Mouse (Mus musculus): ENCODE results near the gene Dnajc4. TPM values are rescaled to one million over a fixed set of nuclear protein-coding genes. Genes with fewer than 3 reads are reported as not detected.

Dnajc4 gene
- total RNA-seq (2017): 5.4 and 7.9 TPM in 2 replicates

DNA sequence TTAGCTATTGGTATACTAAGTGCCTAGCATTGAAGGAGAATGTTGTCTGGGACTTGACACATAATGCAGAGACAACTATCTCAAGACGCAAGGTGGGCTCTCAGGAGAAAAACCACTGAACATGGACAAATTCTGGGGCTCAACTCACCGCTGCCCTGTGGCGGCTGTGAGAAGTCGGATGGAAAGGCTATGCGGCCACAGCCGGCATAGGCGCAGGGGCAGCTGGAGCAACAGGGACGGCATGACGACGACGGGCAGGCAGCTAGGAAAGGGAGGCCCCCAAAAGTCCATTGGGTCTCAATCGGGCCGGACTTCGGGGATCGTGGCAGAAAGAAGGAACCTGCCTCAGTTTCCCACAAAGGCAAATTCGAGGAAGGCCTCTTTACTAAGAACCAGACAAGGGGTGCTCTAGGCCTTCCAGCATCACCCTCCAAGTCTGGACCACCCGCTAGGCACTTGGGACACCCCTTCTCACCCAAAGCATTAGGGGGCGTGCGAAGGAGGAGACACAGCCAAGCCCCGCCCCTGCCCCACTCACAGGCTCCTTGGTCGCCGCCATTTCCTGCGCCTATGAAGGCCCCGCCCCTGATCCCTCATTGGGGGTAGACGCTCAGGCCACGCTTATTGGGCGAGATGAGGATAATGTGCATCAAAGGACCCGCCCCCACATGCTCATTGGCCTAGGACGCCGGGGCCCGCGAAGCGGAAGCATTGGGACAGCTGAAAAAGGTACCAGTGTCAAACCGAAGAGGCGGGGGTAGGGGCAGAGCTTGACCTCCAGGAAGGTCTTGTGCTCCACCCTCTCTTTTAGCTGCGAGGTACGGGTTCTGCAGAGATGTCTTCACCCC, at the start of gene Dnajc4:
Gene Dnajc4 (minus strand): TSS at position 562 of the 848 bp plus-strand sequence.
- ATAC-seq (replicated peaks; ENCODE audit: low read depth, poor library complexity, severe bottlenecking): peak; percentile 91

GRCm38 (mm10) chr19:7041171-7041570, 48.8 kb upstream of the Dnajc4 start:
- no peak for ATAC-seq (replicated peaks; ENCODE audit: low read depth, poor library complexity, severe bottlenecking)

GRCm38 (mm10) chr19:7040637-7041130, 48.3 kb upstream of the Dnajc4 start:
- no peak for ATAC-seq (replicated peaks; ENCODE audit: low read depth, poor library complexity, severe bottlenecking)

- ATAC-seq (replicated peaks; ENCODE audit: low read depth, poor library complexity, severe bottlenecking): peak; percentile 96
Measured at GRCm38 (mm10) chr19:7039841-7040636, 47.7 kb upstream of the Dnajc4 start, which contains the start of gene Stip1. Stip1 (minus strand) TSS chr19:7039967.

DNA sequence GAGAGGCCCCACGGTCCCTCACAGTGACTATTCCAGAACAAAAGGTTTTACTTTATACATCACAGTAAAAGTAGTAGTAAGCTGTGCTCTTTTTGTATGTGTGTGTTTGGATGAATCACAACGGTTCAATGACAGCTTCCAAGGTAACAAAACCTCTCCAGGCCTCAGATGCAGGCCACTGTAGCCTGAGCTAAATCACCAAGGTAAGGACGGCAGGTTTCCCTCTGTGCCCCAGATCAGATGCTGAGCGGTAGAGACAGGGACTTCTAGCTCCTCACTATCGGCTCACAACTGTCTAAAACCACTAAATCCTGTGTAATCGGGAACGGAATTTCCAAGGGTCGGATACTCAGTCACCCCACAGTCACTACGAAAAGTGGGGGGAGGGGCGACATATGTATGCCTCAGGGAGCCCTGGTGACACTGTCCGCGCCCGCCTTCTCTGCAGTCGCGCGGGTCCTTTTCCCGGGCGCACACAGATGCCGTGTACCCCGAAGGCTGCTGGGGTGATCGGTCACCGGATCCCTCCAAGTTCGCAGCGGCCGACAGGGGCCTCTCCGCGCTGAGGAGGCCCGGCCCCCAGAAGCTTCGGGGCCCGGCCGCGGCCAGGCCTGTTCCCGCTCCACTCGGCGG, 46.8 kb upstream of the Dnajc4 start:
- ATAC-seq (replicated peaks; ENCODE audit: low read depth, poor library complexity, severe bottlenecking): no peak

DNA sequence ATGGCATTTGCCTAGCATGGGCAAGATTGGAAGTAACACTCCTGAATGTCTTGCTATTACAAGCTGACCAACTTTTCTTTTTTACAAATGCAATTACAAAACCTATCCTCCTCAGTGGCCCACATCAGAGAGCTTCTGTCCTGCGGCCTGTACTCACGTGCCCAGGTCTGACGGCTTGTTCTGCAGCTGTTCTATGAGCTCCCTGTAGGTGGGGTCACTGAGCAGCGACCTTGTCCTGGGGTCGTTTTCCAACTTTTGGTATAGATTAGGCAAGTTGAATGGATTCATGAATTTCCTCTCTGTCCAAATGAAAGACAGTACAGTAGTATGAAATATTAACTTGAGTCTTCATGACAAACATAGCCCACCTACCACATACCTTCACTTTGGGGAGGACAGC, 41.6 kb upstream of the Dnajc4 start:
- no peak for ATAC-seq (replicated peaks; ENCODE audit: low read depth, poor library complexity, severe bottlenecking)

DNA sequence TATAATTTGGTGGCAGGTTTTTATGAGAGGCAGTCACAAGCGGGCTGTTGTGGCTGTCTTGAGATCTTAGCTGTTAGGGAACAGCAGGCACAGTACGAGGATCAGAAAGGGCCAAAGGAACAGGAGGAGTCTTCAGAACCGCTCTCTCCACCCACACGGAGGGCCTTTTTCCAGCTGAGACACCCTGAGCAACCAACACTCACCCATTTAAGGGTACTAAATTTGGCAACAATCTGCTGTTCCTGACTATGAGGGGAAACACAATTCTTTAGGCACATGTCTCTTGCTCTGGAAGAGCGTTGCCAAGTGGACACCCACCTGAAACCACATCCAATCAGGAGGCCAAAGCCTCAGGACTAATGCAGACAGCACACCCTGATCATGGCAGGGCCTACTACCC, 37.2 kb upstream of the Dnajc4 start:
- no peak for ATAC-seq (replicated peaks; ENCODE audit: low read depth, poor library complexity, severe bottlenecking)

DNA sequence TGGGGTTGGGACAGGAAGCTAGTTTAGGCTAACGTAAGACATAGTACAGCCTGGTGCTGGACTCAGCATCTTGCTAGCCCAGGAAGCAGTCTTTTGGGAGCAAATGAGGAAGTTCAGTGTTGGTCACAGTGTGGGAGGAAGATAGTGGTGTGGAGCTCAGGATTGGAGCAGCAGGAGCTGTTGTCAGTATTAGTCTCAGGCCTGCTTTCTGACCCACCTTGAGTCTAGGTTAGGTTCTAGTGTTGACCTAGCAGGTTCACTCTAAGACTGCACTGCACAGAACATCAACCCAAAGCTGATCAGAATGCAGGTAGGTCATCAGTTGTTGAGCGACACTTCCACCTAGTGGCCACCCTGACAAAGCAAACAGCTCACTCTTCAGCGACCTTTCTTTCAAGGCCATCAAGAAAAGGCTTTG, 27.9 kb upstream of the Dnajc4 start:
- ATAC-seq (replicated peaks; ENCODE audit: low read depth, poor library complexity, severe bottlenecking): peak; percentile 50

- ATAC-seq (replicated peaks; ENCODE audit: low read depth, poor library complexity, severe bottlenecking): peak; percentile 74
Measured at GRCm38 (mm10) chr19:7019191-7019590, 26.8 kb upstream of the Dnajc4 start, which contains the start of gene Fermt3. Fermt3 (minus strand) TSS chr19:7019469.

- ATAC-seq (replicated peaks; ENCODE audit: low read depth, poor library complexity, severe bottlenecking): no peak
Measured at GRCm38 (mm10) chr19:7018546-7018945, 26.2 kb upstream of the Dnajc4 start.

- peak; percentile 68 for ATAC-seq (replicated peaks; ENCODE audit: low read depth, poor library complexity, severe bottlenecking)
Measured at GRCm38 (mm10) chr19:7017541-7018457, 25.4 kb upstream of the Dnajc4 start.

GRCm38 (mm10) chr19:7014481-7015135, 22.2 kb upstream of the Dnajc4 start:
- no peak for ATAC-seq (replicated peaks; ENCODE audit: low read depth, poor library complexity, severe bottlenecking)

DNA sequence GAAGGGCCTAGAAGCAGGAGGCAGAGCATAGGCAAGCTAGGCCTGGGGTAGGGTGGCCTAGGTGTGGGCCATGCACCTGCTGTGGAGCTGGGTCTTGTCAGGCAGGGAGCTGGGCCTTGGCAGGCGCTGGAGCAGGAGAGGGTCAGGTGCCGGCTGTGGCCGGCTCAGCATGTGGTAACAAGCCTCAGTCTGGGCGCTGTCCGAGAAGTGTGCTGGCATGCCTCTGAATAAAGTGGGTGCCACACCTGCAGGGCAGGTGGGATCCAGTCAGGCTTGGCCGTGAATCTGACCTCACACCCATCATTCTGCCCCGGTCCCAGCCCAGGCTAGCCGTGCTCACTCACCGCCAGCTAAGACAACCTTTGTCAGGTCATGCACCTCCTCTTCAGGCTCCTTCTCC, 21.6 kb upstream of the Dnajc4 start:
- no peak for ATAC-seq (replicated peaks; ENCODE audit: low read depth, poor library complexity, severe bottlenecking)

DNA sequence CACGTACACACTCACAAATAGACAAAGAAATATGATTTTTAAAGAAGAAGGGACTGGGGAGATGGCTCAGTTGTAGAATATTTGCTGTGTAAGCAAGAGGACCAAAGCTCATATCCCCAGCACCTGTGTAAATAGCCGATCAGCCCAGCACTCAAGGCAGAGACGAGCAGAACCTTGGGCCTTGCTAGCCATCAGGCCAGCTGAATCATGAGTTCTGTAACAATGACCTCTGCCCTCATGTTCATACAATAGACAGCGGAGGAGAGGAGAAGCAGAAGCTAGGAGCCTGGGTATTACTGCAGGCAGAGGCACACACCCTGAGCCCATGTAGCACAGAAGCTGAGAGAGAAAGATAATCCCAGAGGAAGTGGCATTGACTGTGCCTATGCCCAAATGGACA, 20.1 kb upstream of the Dnajc4 start:
- ATAC-seq (replicated peaks; ENCODE audit: low read depth, poor library complexity, severe bottlenecking): no peak

- no peak for ATAC-seq (replicated peaks; ENCODE audit: low read depth, poor library complexity, severe bottlenecking)
Measured at GRCm38 (mm10) chr19:7006892-7007593, 14.7 kb upstream of the Dnajc4 start.

- no peak for ATAC-seq (replicated peaks; ENCODE audit: low read depth, poor library complexity, severe bottlenecking)
Measured at GRCm38 (mm10) chr19:6999360-7000063, 7.1 kb upstream of the Dnajc4 start.

GRCm38 (mm10) chr19:6997721-6998290, 5.4 kb upstream of the Dnajc4 start:
- ATAC-seq (replicated peaks; ENCODE audit: low read depth, poor library complexity, severe bottlenecking): no peak

Measured in common myeloid progenitor, adult 5-6 weeks (primary cell).